Mouse (Mus musculus) lung, adult 2 months (tissue): ENCODE measurements around the gene Sec61g.

Source experiments
- CTCF ChIP-seq: fragments of 200-500 bp; IDR thresholded peaks from 2 replicates; pipeline ENCODE4 v1.5.1; 2011; ENCODE audit warnings: mild to moderate bottlenecking, low read length, control low read depth; ENCODE audit not compliant: insufficient read depth
- POLR2A ChIP-seq: fragments of 200-500 bp; IDR thresholded peaks from 2 replicates; pipeline ENCODE4 v1.6.1; 2011; ENCODE audit warnings: low read depth, mild to moderate bottlenecking, control low read depth, low read length, borderline replicate concordance; ENCODE audit errors: extremely low read depth

DNA sequence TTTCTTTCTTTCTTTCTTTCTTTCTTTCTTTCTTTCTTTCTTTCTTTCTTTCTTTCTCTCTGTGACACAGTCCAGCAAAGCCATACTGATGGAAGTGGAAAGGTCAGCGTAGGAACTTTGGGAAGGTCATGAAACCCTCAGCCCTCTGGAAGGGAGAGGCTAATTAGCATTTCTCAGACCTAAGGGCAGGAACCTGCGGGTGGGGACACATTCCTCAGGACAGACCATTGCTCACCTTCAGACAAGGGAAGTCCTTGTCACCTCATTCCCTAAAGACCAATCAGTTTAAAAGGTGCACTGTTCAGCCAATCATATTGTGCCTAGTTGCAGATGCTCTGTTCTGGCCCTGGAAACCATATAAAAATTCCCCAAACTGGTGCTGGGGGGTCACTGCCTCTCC is 17.4 kb upstream of the Sec61g start:
- no peak for TF ChIP-seq CTCF
- no peak for TF ChIP-seq POLR2A
